8 mouse cellular contexts compared by ENCODE assay signal in the genomic region with DNA sequence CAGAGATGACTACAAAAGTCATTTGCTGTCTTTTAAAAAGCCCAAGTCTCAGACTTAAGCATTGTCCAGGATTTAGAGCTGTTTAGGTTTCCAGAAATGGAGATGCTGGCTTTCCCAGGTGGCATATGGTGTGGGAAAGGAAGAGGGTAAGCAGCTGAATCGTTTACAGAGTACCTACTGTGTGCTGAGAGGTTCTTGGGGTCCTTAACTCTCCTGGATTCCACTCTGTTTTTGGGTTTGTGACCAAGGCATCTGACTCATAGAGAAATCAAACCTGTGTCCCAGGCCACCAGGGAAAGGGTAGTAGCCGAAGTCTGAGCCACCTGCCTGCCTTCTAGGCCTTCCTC. TPM values are rescaled to one million over a fixed set of nuclear protein-coding genes. Genes with fewer than 3 reads are reported as not detected.
A peak's percentile ranks its signal among the peaks of the same experiment; 100 is the strongest.
DNase-seq lines count a peak whose midpoint lies in the region; ATAC-seq and TF ChIP-seq lines count a peak whose summit lies in the region.

No protein-coding gene starts in this region.

- H3K4me1 ChIP-seq in kidney, embryonic 16.5 days (ENCODE audit: insufficient read depth, low read length) = peaks cover 38% of the 10 kb centered on the region
- peaks cover 47% of the 10 kb centered on the region for H3K4me1 ChIP-seq in embryonic facial prominence, embryonic 13.5 days
- H3K4me1 ChIP-seq in intestine, embryonic 16.5 days (ENCODE audit: control insufficient read depth, insufficient read depth, low read length) = peaks cover 38% of the 10 kb centered on the region
- H3K4me1 ChIP-seq in midbrain, postnatal 0 days (ENCODE audit: insufficient read depth, low read length) = 0 out of 2 replicates have a peak, but pooled peaks cover 3% of the 10 kb centered on the region

- H3K4me2 ChIP-seq in kidney, embryonic 16.5 days (replicated peaks; ENCODE audit: low read depth, low read length) = peak overlapping the region; percentile 74
- peak overlapping the region; percentile 82 for H3K4me2 ChIP-seq in embryonic facial prominence, embryonic 13.5 days
- H3K4me2 ChIP-seq in intestine, embryonic 16.5 days (ENCODE audit: low read depth, low read length) = peak overlapping the region; percentile 72
- peak overlapping the region; percentile 85 for H3K4me2 ChIP-seq in midbrain, postnatal 0 days (ENCODE audit: low read depth, low read length, poor library complexity, severe bottlenecking)

- H3K36me3 ChIP-seq in kidney, embryonic 16.5 days (ENCODE audit: insufficient read depth, low read length) = no peaks in the 10 kb centered on the region
- no peaks in the 10 kb centered on the region for H3K36me3 ChIP-seq in embryonic facial prominence, embryonic 13.5 days
- H3K36me3 ChIP-seq in intestine, embryonic 16.5 days (ENCODE audit: control insufficient read depth, insufficient read depth, low read length) = 0 out of 2 replicates have a peak, but pooled peaks cover 3% of the 10 kb centered on the region
- no peaks in the 10 kb centered on the region for H3K36me3 ChIP-seq in midbrain, postnatal 0 days (ENCODE audit: insufficient read depth, low read length)

- H3K9ac ChIP-seq in kidney, embryonic 16.5 days (replicated peaks; ENCODE audit: low read length) = peak overlapping the region; percentile 88
- peak overlapping the region; percentile 92 for H3K9ac ChIP-seq in embryonic facial prominence, embryonic 13.5 days
- H3K9ac ChIP-seq in intestine, embryonic 16.5 days (ENCODE audit: low read depth, low read length) = peak overlapping the region; percentile 97
- no peak overlapping the region for H3K9ac ChIP-seq in midbrain, postnatal 0 days (replicated peaks; ENCODE audit: low read length, poor library complexity, severe bottlenecking)

- peak overlapping the region; percentile 84 for H3K27ac ChIP-seq in kidney, embryonic 16.5 days (ENCODE audit: low read length)
- H3K27ac ChIP-seq in embryonic facial prominence, embryonic 13.5 days = peak overlapping the region; percentile 90
- H3K27ac ChIP-seq in intestine, embryonic 16.5 days (ENCODE audit: low read length) = peak overlapping the region; percentile 96
- H3K27ac ChIP-seq in midbrain, postnatal 0 days (ENCODE audit: low read depth, low read length) = 0 out of 2 replicates have a peak overlapping the region, but pooled peaks have one; percentile 3

- peak overlapping the region; percentile 72 for H3K4me3 ChIP-seq in kidney, embryonic 16.5 days (ENCODE audit: low read length)
- H3K4me3 ChIP-seq in embryonic facial prominence, embryonic 13.5 days = peak overlapping the region; percentile 85
- H3K4me3 ChIP-seq in intestine, embryonic 16.5 days (ENCODE audit: low read length) = peak overlapping the region; percentile 83
- H3K4me3 ChIP-seq in midbrain, postnatal 0 days (ENCODE audit: low read depth, low read length) = peak overlapping the region; percentile 80; the same call in 1 of the 2 replicates

- WGBS in kidney, embryonic 16.5 days = 57% methylated on average over 2 of the region's 2 CpGs
- 43% methylated on average over 2 of the region's 2 CpGs for WGBS in embryonic facial prominence, embryonic 13.5 days
- WGBS in intestine, embryonic 16.5 days = 55% methylated on average over 2 of the region's 2 CpGs
- WGBS in midbrain, postnatal 0 days = 68% methylated on average over 2 of the region's 2 CpGs

- ATAC-seq in kidney, embryonic 16.5 days (ENCODE audit: low FRiP score, low TSS enrichment) = no peak
- no peak for ATAC-seq in embryonic facial prominence, embryonic 13.5 days (ENCODE audit: insufficient number of reproducible peaks, insufficient read depth, low FRiP score, low TSS enrichment, low read depth)
- ATAC-seq in intestine, embryonic 16.5 days = no peak
- no peak for ATAC-seq in midbrain, postnatal 0 days (ENCODE audit: low FRiP score)
- ATAC-seq in megakaryocyte-erythroid progenitor cell, adult 5-6 weeks (replicated peaks; ENCODE audit: low FRiP score, low TSS enrichment, poor library complexity, severe bottlenecking) = no peak

- no peak for TF ChIP-seq CTCF in midbrain, postnatal 0 days (IDR thresholded peaks at IDR 0.05)

- no peaks in the 10 kb centered on the region for H3K27me3 ChIP-seq in kidney, embryonic 16.5 days (ENCODE audit: insufficient read depth, low read length)
- H3K27me3 ChIP-seq in embryonic facial prominence, embryonic 13.5 days = no peaks in the 10 kb centered on the region
- no peaks in the 10 kb centered on the region for H3K27me3 ChIP-seq in intestine, embryonic 16.5 days (replicated peaks; ENCODE audit: control insufficient read depth, insufficient read depth, low read length)
- no peaks in the 10 kb centered on the region for H3K27me3 ChIP-seq in midbrain, postnatal 0 days (ENCODE audit: insufficient read depth, low read length)

- H3K9me3 ChIP-seq in kidney, embryonic 16.5 days (ENCODE audit: low read length) = no peaks in the 10 kb centered on the region
- no peaks in the 10 kb centered on the region for H3K9me3 ChIP-seq in embryonic facial prominence, embryonic 13.5 days
- no peaks in the 10 kb centered on the region for H3K9me3 ChIP-seq in intestine, embryonic 16.5 days (ENCODE audit: control insufficient read depth, low read length)
- H3K9me3 ChIP-seq in midbrain, postnatal 0 days (ENCODE audit: low read length) = no peaks in the 10 kb centered on the region

- no peak for DNase-seq in kidney, postnatal 10 days
- DNase-seq in midbrain, postnatal 0 days (ENCODE audit: low spot score) = no peak
- DNase-seq in layer of hippocampus, adult 18-20 months (ENCODE audit: low spot score in 2 of 2) = no peak
- DNase-seq in layer of hippocampus, postnatal 10 days (ENCODE audit: low spot score in 2 of 2) = no peak

RNA-seq across cellular contexts. Expression of gene Nek6, which starts 1.7 kb away (rescaled TPM):
- polyA plus RNA-seq in kidney, embryonic 16.5 days (2015; fragmentation: Nextera tagmentation; extraction: Ambion mirVana) = 72.1 and 75.3 TPM in 2 replicates
- polyA plus RNA-seq in embryonic facial prominence, embryonic 13.5 days (2015; fragmentation: Nextera tagmentation; extraction: Ambion mirVana) = 110 and 114 TPM in 2 replicates
- polyA plus RNA-seq in intestine, embryonic 16.5 days (2015; fragmentation: Nextera tagmentation; extraction: Ambion mirVana) = 124 and 128 TPM in 2 replicates
- 21.8 and 22.8 TPM in 2 replicates for total RNA-seq in midbrain, postnatal 0 days (2014; rRNA removed)
- polyA plus RNA-seq in midbrain, postnatal 0 days (2015; fragmentation: Nextera tagmentation; extraction: Ambion mirVana) = 56.0 and 62.8 TPM in 2 replicates
- total RNA-seq in layer of hippocampus, adult 18-20 months (2021) = 10 to 100 TPM; 42.5 to 46.0 TPM
- total RNA-seq in layer of hippocampus, postnatal 10 days (2021) = 10 to 100 TPM; 43.8 to 49.7 TPM
- total RNA-seq in megakaryocyte-erythroid progenitor cell, adult 5-6 weeks (2014; fragmentation: Nextera tagmentation) = not detected in 2 replicates
- 0.05 and 0.65 TPM in 2 replicates for total RNA-seq in megakaryocyte-erythroid progenitor cell, adult 5-6 weeks (2017)

Comparison
In these comparisons a context has a peak if more than half of its experiments do, and no peak if none do; other contexts are left out.
1. H3K27ac ChIP-seq: peak in every context shown above with its lines; median percentile 96 in intestine, embryonic 16.5 days; 90 in embryonic facial prominence, embryonic 13.5 days; 84 in kidney, embryonic 16.5 days; 3 in midbrain, postnatal 0 days.
2. RNA of gene Nek6, which starts 1.7 kb away (total RNA-seq): 43.8 to 49.7 TPM in layer of hippocampus, postnatal 10 days, 42.5 to 46.0 TPM in layer of hippocampus, adult 18-20 months and 21.8 to 22.8 TPM in midbrain, postnatal 0 days; 0.05 to 0.65 TPM in megakaryocyte-erythroid progenitor cell, adult 5-6 weeks; every median in the first group is over 10 times any median in the second.
3. Peak in every context shown above with its lines, with median percentiles within 50 percentile points of each other: H3K4me2 ChIP-seq and H3K4me3 ChIP-seq.